Mouse (Mus musculus): ENCODE measurements around the gene Frrs1.

The Frrs1 gene

GRCm38 (mm10) chr3:116846084-116846483 is 13.2 kb upstream of the Frrs1 start:
- in situ Hi-C loops (cut with MboI, MseI) = loop anchor here (5.0 to 10.0 kb wide), 2 partner anchors 34 to 1241 kb away; no protein-coding TSS in a partner anchor

- in situ Hi-C loops (cut with MboI, MseI) = loop anchor here (5.0 to 10.0 kb wide), 2 partner anchors 36 to 1243 kb away; no protein-coding TSS in a partner anchor
These were observed 11.2 kb upstream of the Frrs1 start for GRCm38 (mm10) chr3:116848099-116848498.

- in situ Hi-C loops (cut with MboI, MseI) = loop anchor here (5.0 to 10.0 kb wide), 2 partner anchors 37 to 1244 kb away; no protein-coding TSS in a partner anchor
These were observed 10.3 kb upstream of the Frrs1 start for GRCm38 (mm10) chr3:116848936-116849335.

- in situ Hi-C loops (cut with MboI, MseI) = no loop called here
These were observed 8.9 kb upstream of the Frrs1 start for GRCm38 (mm10) chr3:116850376-116850775.

GRCm38 (mm10) chr3:116852421-116852820 is 6.8 kb upstream of the Frrs1 start:
- in situ Hi-C loops (cut with MboI, MseI) = no loop called here

- in situ Hi-C loops (cut with MboI, MseI) = no loop called here
These were observed 1.7 kb upstream of the Frrs1 start for GRCm38 (mm10) chr3:116857611-116858010.

- in situ Hi-C loops (cut with MboI, MseI) = no loop called here
These were observed 488 bp downstream of the Frrs1 start for GRCm38 (mm10) chr3:116859752-116860151.

GRCm38 (mm10) chr3:116860333-116861222 is 1.3 kb downstream of the Frrs1 start:
- in situ Hi-C loops (cut with MboI, MseI) = no loop called here

- in situ Hi-C loops (cut with MboI, MseI) = no loop called here
These were observed 1.9 kb downstream of the Frrs1 start for GRCm38 (mm10) chr3:116861223-116861539.

- in situ Hi-C loops (cut with MboI, MseI) = no loop called here
These were observed 2.3 kb downstream of the Frrs1 start for GRCm38 (mm10) chr3:116861540-116862067.

- in situ Hi-C loops (cut with MboI, MseI) = no loop called here
These were observed 3.4 kb downstream of the Frrs1 start for GRCm38 (mm10) chr3:116862621-116863020.

GRCm38 (mm10) chr3:116864421-116864820 is 5.2 kb downstream of the Frrs1 start:
- in situ Hi-C loops (cut with MboI, MseI) = no loop called here

GRCm38 (mm10) chr3:116865199-116865636 is 6.0 kb downstream of the Frrs1 start:
- in situ Hi-C loops (cut with MboI, MseI) = no loop called here

- in situ Hi-C loops (cut with MboI, MseI) = no loop called here
These were observed 11.1 kb downstream of the Frrs1 start for GRCm38 (mm10) chr3:116870372-116870771.

GRCm38 (mm10) chr3:116882221-116882960 is 23.1 kb downstream of the Frrs1 start:
- in situ Hi-C loops (cut with MboI, MseI) = no loop called here

- in situ Hi-C loops (cut with MboI, MseI) = no loop called here
These were observed 25.7 kb downstream of the Frrs1 start for GRCm38 (mm10) chr3:116884941-116885340.

GRCm38 (mm10) chr3:116889358-116889757 is 30.1 kb downstream of the Frrs1 start:
- in situ Hi-C loops (cut with MboI, MseI) = no loop called here

GRCm38 (mm10) chr3:116890576-116890975 is 31.3 kb downstream of the Frrs1 start:
- in situ Hi-C loops (cut with MboI, MseI) = no loop called here

GRCm38 (mm10) chr3:116891436-116892205 is 32.4 kb downstream of the Frrs1 start:
- in situ Hi-C loops (cut with MboI, MseI) = no loop called here

GRCm38 (mm10) chr3:116892206-116892563 is 32.9 kb downstream of the Frrs1 start:
- in situ Hi-C loops (cut with MboI, MseI) = no loop called here

GRCm38 (mm10) chr3:116892872-116893271 is 33.6 kb downstream of the Frrs1 start:
- in situ Hi-C loops (cut with MboI, MseI) = no loop called here

- in situ Hi-C loops (cut with MboI, MseI) = no loop called here
These were observed 44.9 kb downstream of the Frrs1 start for GRCm38 (mm10) chr3:116904158-116904557.
